Mouse (Mus musculus) neural tube, embryonic 14.5 days (tissue): ENCODE data around the gene Golt1b. TPM values are rescaled to one million over a fixed set of nuclear protein-coding genes. Genes with fewer than 3 reads are reported as not detected.
A peak's percentile ranks its signal among the peaks of the same experiment; 100 is the strongest.

Source experiments
- ATAC-seq: fragments of 200-750 bp; cut with Nextera tagmentation; 2 replicates; pipeline ENCODE4 v1.8.0; 2017; ENCODE audit warnings: low read depth, mild to moderate bottlenecking, moderate TSS enrichment, moderate library complexity
- H3K27ac ChIP-seq: fragments of 300-500 bp; sonication (generic); 2 replicates; pipeline ENCODE4 v1.5.1; 2014; ENCODE audit warnings: low read depth, mild to moderate bottlenecking, control low read depth, low read length, moderate library complexity, mixed read lengths
- H3K27me3 ChIP-seq: fragments of 300-500 bp; sonication (generic); 2 replicates; pipeline ENCODE4 v1.6.1; 2014; ENCODE audit warnings: low read length; ENCODE audit not compliant: control insufficient read depth, insufficient read depth
- H3K36me3 ChIP-seq: fragments of 300-500 bp; sonication (generic); 2 replicates; pipeline ENCODE4 v1.6.1; 2014; ENCODE audit warnings: low read length, mixed read lengths; ENCODE audit not compliant: control insufficient read depth, insufficient read depth
- H3K4me1 ChIP-seq: fragments of 300-500 bp; sonication (generic); 2 replicates; pipeline ENCODE4 v1.6.1; 2014; ENCODE audit warnings: low read length; ENCODE audit not compliant: control insufficient read depth, insufficient read depth
- H3K4me2 ChIP-seq: fragments of 300-500 bp; sonication (generic); 2 replicates; pipeline ENCODE4 v1.6.1; 2014; ENCODE audit warnings: mild to moderate bottlenecking, low read depth, low read length, control low read depth
- H3K4me3 ChIP-seq: fragments of 300-500 bp; sonication (generic); 2 replicates; pipeline ENCODE4 v1.5.1; 2014; ENCODE audit warnings: low read depth, low read length, control low read depth, mixed read lengths
- H3K9ac ChIP-seq: fragments of 300-500 bp; sonication (generic); replicated peaks from 2 replicates; pipeline ENCODE4 v1.6.1; 2014; ENCODE audit warnings: low read depth, mild to moderate bottlenecking, control low read depth, low read length, mixed read lengths
- H3K9me3 ChIP-seq: fragments of 300-500 bp; sonication (generic); 2 replicates; pipeline ENCODE4 v1.6.1; 2016; ENCODE audit warnings: low read length; ENCODE audit not compliant: control insufficient read depth
- WGBS: fragments of 180-500 bp; shearing (Covaris S2); extraction: QIAGEN DNeasy Blood & Tissue Kit; methylation state at CpG from one replicate; pipeline ENCODE4 v1.1.7; 2014; 5-methylcytosine and 5-hydroxymethylcytosine counted together
- polyA plus RNA-seq: library from polyadenylated mRNA; unstranded; fragments of >200 nt; fragmentation: Nextera tagmentation; extraction: Ambion mirVana; gene quantifications from 2 replicates; pipeline ENCODE4 v1.2.1, GENCODE M21; 2014

The Golt1b gene
- polyA plus RNA-seq, 1 experiment from 2014 or later = 80.4 TPM

- Histone ChIP-seq H3K4me3 (no peak overlapping the region), H3K27me3 (no peaks in the 10 kb centered on the region), H3K9ac (no peak overlapping the region), H3K4me1 (no peaks in the 10 kb centered on the region), H3K4me2 (no peak overlapping the region), H3K27ac (no peak overlapping the region), H3K9me3 (no peaks in the 10 kb centered on the region), H3K36me3 (peaks cover 62% of the 10 kb centered on the region)
- WGBS = 78% methylated on average over 7 of the region's 7 CpGs
- ATAC-seq = no peak
These were observed 29.9 kb upstream of the Golt1b start for GRCm38 (mm10) chr6:142357106-142357505.

GRCm38 (mm10) chr6:142362036-142362435 lies 25.0 kb upstream of the Golt1b start:
- H3K27ac ChIP-seq = no peak overlapping the region
- ATAC-seq = no peak
- WGBS = 94% methylated on average over 6 of the region's 6 CpGs
- H3K36me3 ChIP-seq = peaks cover 56% of the 10 kb centered on the region
- H3K27me3 ChIP-seq = no peaks in the 10 kb centered on the region
- H3K9me3 ChIP-seq = no peaks in the 10 kb centered on the region
- H3K9ac ChIP-seq = no peak overlapping the region
- no peak overlapping the region for H3K4me3 ChIP-seq
- H3K4me2 ChIP-seq = no peak overlapping the region
- no peaks in the 10 kb centered on the region for H3K4me1 ChIP-seq

- H3K36me3 ChIP-seq = peaks cover 50% of the 10 kb centered on the region
- peak; percentile 31; the same call in 1 of the 2 replicates for ATAC-seq
These were observed 23.9 kb upstream of the Golt1b start for GRCm38 (mm10) chr6:142363019-142363576.

GRCm38 (mm10) chr6:142365742-142366472 lies 21.1 kb upstream of the Golt1b start:
- no peaks in the 10 kb centered on the region for H3K4me1 ChIP-seq
- H3K36me3 ChIP-seq = peaks cover 50% of the 10 kb centered on the region
- no peak overlapping the region for H3K4me2 ChIP-seq
- H3K27me3 ChIP-seq = no peaks in the 10 kb centered on the region
- no peak overlapping the region for H3K9ac ChIP-seq
- H3K27ac ChIP-seq = no peak overlapping the region
- H3K4me3 ChIP-seq = no peak overlapping the region
- ATAC-seq = no peak
- H3K9me3 ChIP-seq = no peaks in the 10 kb centered on the region
- 92% methylated on average over 8 of the region's 8 CpGs for WGBS

More at GRCm38 (mm10) chr6:142363019-142363576, 23.9 kb upstream of the Golt1b start:
- no peaks in the 10 kb centered on the region for H3K27me3 ChIP-seq
- H3K4me3 ChIP-seq = no peak overlapping the region
- no peak overlapping the region for H3K27ac ChIP-seq
- H3K9me3 ChIP-seq = no peaks in the 10 kb centered on the region
- WGBS = 73% methylated on average over 9 of the region's 9 CpGs
- H3K9ac ChIP-seq = no peak overlapping the region
- H3K4me1 ChIP-seq = no peaks in the 10 kb centered on the region
- no peak overlapping the region for H3K4me2 ChIP-seq

GRCm38 (mm10) chr6:142366473-142367018 lies 20.5 kb upstream of the Golt1b start:
- no peaks in the 10 kb centered on the region for H3K27me3 ChIP-seq
- peaks cover 47% of the 10 kb centered on the region for H3K36me3 ChIP-seq
- no peak overlapping the region for H3K9ac ChIP-seq
- 96% methylated on average over 10 of the region's 10 CpGs for WGBS
- H3K4me1 ChIP-seq = no peaks in the 10 kb centered on the region
- no peak for ATAC-seq
- no peak overlapping the region for H3K4me2 ChIP-seq
- H3K9me3 ChIP-seq = no peaks in the 10 kb centered on the region
- H3K27ac ChIP-seq = no peak overlapping the region
- H3K4me3 ChIP-seq = no peak overlapping the region

- no peak overlapping the region for H3K4me3 ChIP-seq
- 91% methylated on average over 3 of the region's 3 CpGs for WGBS
- no peak for ATAC-seq
- H3K27me3 ChIP-seq = no peaks in the 10 kb centered on the region
- H3K36me3 ChIP-seq = peaks cover 46% of the 10 kb centered on the region
- no peak overlapping the region for H3K27ac ChIP-seq
- H3K4me2 ChIP-seq = no peak overlapping the region
- no peaks in the 10 kb centered on the region for H3K9me3 ChIP-seq
- H3K4me1 ChIP-seq = no peaks in the 10 kb centered on the region
- no peak overlapping the region for H3K9ac ChIP-seq
These were observed 19.5 kb upstream of the Golt1b start for GRCm38 (mm10) chr6:142367565-142367964.

- Histone ChIP-seq H3K27me3 (no peaks in the 10 kb centered on the region), H3K9me3 (no peaks in the 10 kb centered on the region), H3K4me2 (no peak overlapping the region), H3K9ac (no peak overlapping the region), H3K36me3 (peaks cover 37% of the 10 kb centered on the region), H3K4me1 (no peaks in the 10 kb centered on the region), H3K4me3 (no peak overlapping the region), H3K27ac (no peak overlapping the region)
- 93% methylated on average over 3 of the region's 3 CpGs for whole genome bisulfite sequencing
- no peak for ATAC-seq
These were observed 17.5 kb upstream of the Golt1b start for GRCm38 (mm10) chr6:142369568-142369967.

- no peak overlapping the region for H3K27ac ChIP-seq
- ATAC-seq = no peak
- 70% methylated on average over 1 of the region's 1 CpGs for WGBS
- H3K27me3 ChIP-seq = no peaks in the 10 kb centered on the region
- no peaks in the 10 kb centered on the region for H3K4me1 ChIP-seq
- no peak overlapping the region for H3K4me3 ChIP-seq
- peaks cover 20% of the 10 kb centered on the region for H3K36me3 ChIP-seq
- H3K4me2 ChIP-seq = no peak overlapping the region
- no peak overlapping the region for H3K9ac ChIP-seq
- no peaks in the 10 kb centered on the region for H3K9me3 ChIP-seq
These were observed 9.9 kb upstream of the Golt1b start for GRCm38 (mm10) chr6:142377081-142377480.

- peaks cover 16% of the 10 kb centered on the region for H3K36me3 ChIP-seq
- no peak overlapping the region for H3K27ac ChIP-seq
- no peaks in the 10 kb centered on the region for H3K4me1 ChIP-seq
- ATAC-seq = no peak
- WGBS = 93% methylated on average over 8 of the region's 8 CpGs
- no peak overlapping the region for H3K4me2 ChIP-seq
- no peak overlapping the region for H3K4me3 ChIP-seq
- no peak overlapping the region for H3K9ac ChIP-seq
- no peaks in the 10 kb centered on the region for H3K9me3 ChIP-seq
- no peaks in the 10 kb centered on the region for H3K27me3 ChIP-seq
These were observed 8.3 kb upstream of the Golt1b start for GRCm38 (mm10) chr6:142378576-142379330.
